ENCODE assay signal across 8 mouse cellular contexts in genomic region chr11:3808162-3808561, GRCm38 (mm10). TPM values are rescaled to one million over a fixed set of nuclear protein-coding genes. Genes with fewer than 3 reads are reported as not detected.
DNase-seq lines count a peak whose midpoint lies in the region; ATAC-seq and TF ChIP-seq lines count a peak whose summit lies in the region.
"Had no signal": no experiment of that assay in that cellular context is flagged by ENCODE, and none has a peak within 500 bp of the region (broad histone marks: within the 10 kb centered on the region; RNA-seq: fewer than 3 reads in every experiment).

No protein-coding gene starts in this region.

- no peak overlapping the region for H3K27ac ChIP-seq in kidney, embryonic 15.5 days
- no peak overlapping the region for H3K27ac ChIP-seq in ES-Bruce4 (ENCODE audit: insufficient read depth, low read length)
- no peak overlapping the region for H3K27ac ChIP-seq in kidney, postnatal 0 days
- H3K27ac ChIP-seq: heart, embryonic 13.5 days had no signal

- H3K36me3 ChIP-seq in kidney, embryonic 15.5 days: no peaks in the 10 kb centered on the region
- no peaks in the 10 kb centered on the region for H3K36me3 ChIP-seq in ES-Bruce4 (ENCODE audit: control insufficient read depth, insufficient read depth, low read length, poor library complexity, severe bottlenecking)
- H3K36me3 ChIP-seq in kidney, postnatal 0 days (ENCODE audit: insufficient read depth, low read length): no peaks in the 10 kb centered on the region
- H3K36me3 ChIP-seq: heart, embryonic 13.5 days had no signal

- no peak for ATAC-seq in kidney, embryonic 15.5 days (replicated peaks; ENCODE audit: low FRiP score)
- no peak for ATAC-seq in kidney, postnatal 0 days (replicated peaks; ENCODE audit: low FRiP score, low read depth)

- H3K9me3 ChIP-seq in kidney, embryonic 15.5 days (replicated peaks): no peaks in the 10 kb centered on the region
- H3K9me3 ChIP-seq in ES-Bruce4 (replicated peaks; ENCODE audit: control insufficient read depth, insufficient read depth, low read length, poor library complexity, severe bottlenecking): no peaks in the 10 kb centered on the region
- H3K9me3 ChIP-seq in kidney, postnatal 0 days (replicated peaks; ENCODE audit: low read length): no peaks in the 10 kb centered on the region
- H3K9me3 ChIP-seq: heart, embryonic 13.5 days had no signal

- no peak for TF ChIP-seq EP300 in ES-Bruce4 (IDR thresholded peaks at IDR 0.05; ENCODE audit: insufficient read depth, low read depth, low read length)

- H3K9ac ChIP-seq in kidney, embryonic 15.5 days: no peak overlapping the region
- no peak overlapping the region for H3K9ac ChIP-seq in ES-Bruce4 (ENCODE audit: low read depth, poor library complexity, severe bottlenecking)
- H3K9ac ChIP-seq in kidney, postnatal 0 days (ENCODE audit: low read depth, low read length): no peak overlapping the region
- H3K9ac ChIP-seq: heart, embryonic 13.5 days had no signal

- no peaks in the 10 kb centered on the region for H3K4me1 ChIP-seq in kidney, embryonic 15.5 days
- H3K4me1 ChIP-seq in ES-Bruce4 (ENCODE audit: control insufficient read depth, insufficient read depth, low read length): no peaks in the 10 kb centered on the region
- no peaks in the 10 kb centered on the region for H3K4me1 ChIP-seq in kidney, postnatal 0 days (replicated peaks; ENCODE audit: insufficient read depth, low read length)
- H3K4me1 ChIP-seq: heart, embryonic 13.5 days had no signal

- DNase-seq in kidney, adult 18-20 months: peak; percentile 70
- DNase-seq in ZHBTc4 (ENCODE audit: low read depth, low spot score): peak; percentile 13
- DNase-seq in kidney, postnatal 0 days (ENCODE audit: low spot score): no peak
- no peak for DNase-seq in natural killer cell, adult 2 months (ENCODE audit: low spot score in 2 of 2)
- DNase-seq in layer of hippocampus, postnatal 10 days (ENCODE audit: low spot score in 2 of 2): no peak

- TF ChIP-seq POLR2A in ES-Bruce4 (IDR thresholded peaks at IDR 0.05; ENCODE audit: insufficient read depth, low read length): no peak

- H3K4me2 ChIP-seq in kidney, embryonic 15.5 days: no peak overlapping the region
- H3K4me2 ChIP-seq in kidney, postnatal 0 days (ENCODE audit: low read length): no peak overlapping the region
- H3K4me2 ChIP-seq: heart, embryonic 13.5 days had no signal

- H3K27me3 ChIP-seq in kidney, embryonic 15.5 days: no peaks in the 10 kb centered on the region
- H3K27me3 ChIP-seq in ES-Bruce4 (ENCODE audit: control insufficient read depth, insufficient read depth, low read length, poor library complexity, severe bottlenecking): no peaks in the 10 kb centered on the region
- H3K27me3 ChIP-seq in kidney, postnatal 0 days (ENCODE audit: insufficient read depth, low read length): no peaks in the 10 kb centered on the region

- TF ChIP-seq CTCF in ES-Bruce4 (IDR thresholded peaks at IDR 0.05; ENCODE audit: low read depth, low read length): peak; percentile 29
- TF ChIP-seq CTCF in kidney, postnatal 0 days (IDR thresholded peaks at IDR 0.05; ENCODE audit: low read depth): peak; percentile 66

- H3K4me3 ChIP-seq in kidney, embryonic 15.5 days (replicated peaks): no peak overlapping the region
- H3K4me3 ChIP-seq in ES-Bruce4 (ENCODE audit: low read depth, low read length): no peak overlapping the region
- H3K4me3 ChIP-seq in kidney, postnatal 0 days (replicated peaks; ENCODE audit: low read depth, low read length): no peak overlapping the region
- H3K4me3 ChIP-seq: heart, embryonic 13.5 days had no signal

- WGBS in kidney, embryonic 15.5 days: 32% methylated on average over 3 of the region's 3 CpGs
- WGBS in kidney, postnatal 0 days: 31% methylated on average over 3 of the region's 3 CpGs

RNA-seq across cellular contexts. Expression of gene Osbp2, which starts 55.5 kb away (rescaled TPM):
- 0.78 and 0.91 TPM in 2 replicates for polyA plus RNA-seq in kidney, embryonic 15.5 days (2015; fragmentation: Nextera tagmentation; extraction: Ambion mirVana)
- polyA plus RNA-seq in ES-Bruce4 (2011; ENCODE audit: insufficient read depth, insufficient read length, low read depth, missing spikeins): 0.67 and 1.5 TPM in 2 replicates
- polyA plus RNA-seq in kidney, postnatal 0 days (2015; fragmentation: Nextera tagmentation; extraction: Ambion mirVana): 1.3 and 1.9 TPM in 2 replicates
- 10 to 100 TPM; 84.0 to 87.2 TPM for total RNA-seq in layer of hippocampus, postnatal 10 days (2021)

Comparison
In these comparisons a context has a peak if more than half of its experiments do, and no peak if none do; other contexts are left out.
1. DNase-seq: peak in kidney, adult 18-20 months (single experiment) and ZHBTc4 (single experiment); none in kidney, postnatal 0 days (single experiment), natural killer cell, adult 2 months (0 of 2) and layer of hippocampus, postnatal 10 days (0 of 2).